Mouse (Mus musculus) liver, embryonic 11.5 days (tissue): ENCODE measurements around the gene Stra6. TPM values are rescaled to one million over a fixed set of nuclear protein-coding genes. Genes with fewer than 3 reads are reported as not detected.

Experiments
- ATAC-seq: fragments of 200-750 bp; cut with Nextera tagmentation; replicated peaks from 2 replicates; pipeline ENCODE4 v1.8.0; 2017; ENCODE audit warnings: moderate number of reproducible peaks, mild to moderate bottlenecking, moderate TSS enrichment, moderate library complexity; ENCODE audit not compliant: low FRiP score
- DNase-seq: peaks from one replicate; pipeline ENCODE4 v3.0.0-alpha.2; 2017; ENCODE audit warnings: low spot score
- H3K27ac ChIP-seq: fragments of 300-500 bp; sonication (generic); 2 replicates; pipeline ENCODE4 v1.5.1; 2014; ENCODE audit warnings: mild to moderate bottlenecking, low read depth, low read length, control low read depth
- H3K27me3 ChIP-seq: fragments of 300-500 bp; sonication (generic); replicated peaks from 2 replicates; pipeline ENCODE4 v1.6.1; 2014; ENCODE audit warnings: low read length, mixed read lengths; ENCODE audit not compliant: control insufficient read depth, insufficient read depth
- H3K36me3 ChIP-seq: fragments of 300-500 bp; sonication (generic); 2 replicates; pipeline ENCODE4 v1.6.1; 2014; ENCODE audit warnings: mild to moderate bottlenecking, low read length, moderate library complexity, mixed read lengths; ENCODE audit not compliant: control insufficient read depth, insufficient read depth
- H3K4me1 ChIP-seq: fragments of 300-500 bp; sonication (generic); replicated peaks from 2 replicates; pipeline ENCODE4 v1.6.1; 2014; ENCODE audit warnings: low read length, mixed read lengths; ENCODE audit not compliant: control insufficient read depth, insufficient read depth
- H3K4me2 ChIP-seq: fragments of 300-500 bp; sonication (generic); 2 replicates; pipeline ENCODE4 v1.6.1; 2014; ENCODE audit warnings: mild to moderate bottlenecking, control low read depth, moderate library complexity
- H3K4me3 ChIP-seq: fragments of 300-500 bp; sonication (generic); 2 replicates; pipeline ENCODE4 v1.5.1; 2014; ENCODE audit warnings: low read depth, low read length, control low read depth
- H3K9ac ChIP-seq: fragments of 300-500 bp; sonication (generic); 2 replicates; pipeline ENCODE4 v1.6.1; 2014; ENCODE audit warnings: low read depth, low read length, control low read depth
- H3K9me3 ChIP-seq: fragments of 300-500 bp; sonication (generic); 2 replicates; pipeline ENCODE4 v1.6.1; 2016; ENCODE audit warnings: low read length, inconsistent platforms, mixed read lengths; ENCODE audit not compliant: control insufficient read depth
- WGBS: fragments of 180-500 bp; shearing (Covaris S2); extraction: QIAGEN DNeasy Blood & Tissue Kit; methylation state at CpG from one replicate; pipeline ENCODE4 v1.1.7; 2014; 5-methylcytosine and 5-hydroxymethylcytosine counted together
- polyA plus RNA-seq: library from polyadenylated mRNA; unstranded; fragments of >200 nt; fragmentation: Nextera tagmentation; extraction: Ambion mirVana; gene quantifications from 2 replicates; pipeline ENCODE4 v1.2.1, GENCODE M21; 2014

The Stra6 gene
- polyA plus RNA-seq, 1 experiment from 2014 or later: 7.2 TPM

DNA sequence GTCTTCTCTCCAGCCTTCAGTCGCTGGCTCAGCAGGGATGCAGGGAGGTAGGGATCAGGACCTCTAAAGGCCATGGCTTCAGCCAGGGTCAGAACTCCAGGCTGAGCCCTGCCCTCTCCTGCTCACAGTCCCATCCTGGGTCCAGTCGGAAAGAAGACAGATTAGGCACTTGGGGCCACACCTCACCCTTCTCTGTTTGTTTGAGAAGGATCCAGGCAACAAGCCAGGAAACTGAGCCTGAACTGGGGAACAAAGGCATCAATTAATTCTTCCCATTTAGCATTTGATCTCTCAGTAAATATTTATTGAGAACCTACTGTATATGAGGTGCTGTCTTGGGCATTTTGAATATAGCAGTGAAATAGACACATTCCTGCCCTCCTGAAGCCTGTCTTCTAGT, 55.1 kb downstream of the Stra6 start, which contains the start of gene Ccdc33:
Gene Ccdc33 (minus strand): TSS at position 153 of the 400 bp plus-strand sequence.
- WGBS: 37% methylated on average over 2 of the region's 2 CpGs
- H3K4me2 ChIP-seq: no peak within 1 kb of the TSS
- H3K27me3 ChIP-seq: peaks cover 37% of the 10 kb centered on the region
- no peak within 1 kb of the TSS for H3K4me3 ChIP-seq
- H3K9ac ChIP-seq: no peak within 1 kb of the TSS
- H3K27ac ChIP-seq: no peak within 1 kb of the TSS
- DNase-seq: no peak
- H3K9me3 ChIP-seq: no peaks in the 10 kb centered on the region
- H3K4me1 ChIP-seq: peaks cover 12% of the 10 kb centered on the region
- ATAC-seq: no peak
- H3K36me3 ChIP-seq: no peaks in the 10 kb centered on the region

GRCm38 (mm10) chr9:58125085-58125484, 61.5 kb downstream of the Stra6 start:
- no peaks in the 10 kb centered on the region for H3K36me3 ChIP-seq
- H3K9ac ChIP-seq: no peak overlapping the region
- no peak overlapping the region for H3K4me3 ChIP-seq
- H3K27ac ChIP-seq: no peak overlapping the region
- DNase-seq (no peak), ATAC-seq (no peak)
- 57% methylated on average over 3 of the region's 3 CpGs for WGBS
- H3K27me3 ChIP-seq: peaks cover 21% of the 10 kb centered on the region
- H3K4me1 ChIP-seq: peaks cover 3% of the 10 kb centered on the region; the same call in 1 of the 2 replicates
- H3K9me3 ChIP-seq: no peaks in the 10 kb centered on the region
- no peak overlapping the region for H3K4me2 ChIP-seq

DNA sequence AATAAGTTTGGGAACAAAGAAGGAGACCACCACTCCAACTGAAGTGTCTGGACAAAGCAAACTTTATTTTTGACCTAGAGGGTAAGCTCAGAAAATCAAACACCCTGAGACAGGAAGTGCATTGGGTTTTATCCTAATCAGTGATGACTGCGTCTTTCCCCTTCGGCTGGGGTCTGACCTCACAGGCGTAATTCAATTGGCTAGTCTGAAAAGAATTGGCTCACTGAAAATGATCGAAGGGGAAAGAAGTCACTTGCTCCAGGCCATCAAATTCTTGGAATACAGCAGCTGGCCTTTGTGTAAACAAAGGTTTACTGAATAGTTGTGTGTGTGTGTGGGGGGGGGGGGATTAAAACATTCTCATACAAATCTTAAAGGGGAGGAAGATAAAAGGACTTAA, 62.2 kb downstream of the Stra6 start:
- no peak overlapping the region for H3K9ac ChIP-seq
- 30% methylated on average over 4 of the region's 4 CpGs for WGBS

DNA sequence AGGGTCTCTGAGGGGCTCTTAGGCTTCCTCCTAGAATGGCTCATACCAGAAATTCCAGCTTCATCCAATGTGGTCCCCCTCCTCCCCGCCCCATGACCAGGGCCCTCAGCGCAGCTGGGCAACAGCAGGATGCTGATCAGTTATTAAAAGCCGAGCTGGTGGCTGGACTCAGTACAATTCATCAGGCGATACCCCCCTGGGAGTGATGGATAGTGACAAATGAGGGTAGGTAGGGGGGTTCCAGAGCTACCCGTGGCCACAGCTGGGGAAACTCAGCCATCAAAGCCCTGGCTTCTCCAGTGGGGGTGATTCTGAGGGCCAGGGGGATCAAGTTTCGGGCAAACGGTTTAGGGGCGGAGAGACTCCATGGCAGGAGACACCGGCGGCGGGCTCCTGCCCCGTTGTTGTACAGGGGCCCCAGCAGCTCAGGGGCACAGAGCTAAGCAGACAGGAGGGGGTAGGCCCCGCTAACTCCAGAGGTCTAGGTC, 65.4 kb downstream of the Stra6 start:
- no peak for DNase-seq
- Histone ChIP-seq H3K9ac (no peak overlapping the region), H3K9me3 (no peaks in the 10 kb centered on the region), H3K36me3 (no peaks in the 10 kb centered on the region), H3K4me2 (no peak overlapping the region), H3K4me3 (no peak overlapping the region), H3K4me1 (peaks cover 3% of the 10 kb centered on the region; the same call in 1 of the 2 replicates), H3K27me3 (peaks cover 55% of the 10 kb centered on the region), H3K27ac (no peak overlapping the region)
- WGBS: 8% methylated on average over 13 of the region's 13 CpGs
- ATAC-seq: no peak

More for the DNA sequence above, 62.2 kb downstream of the Stra6 start:
- Histone ChIP-seq H3K4me3 (no peak overlapping the region), H3K9me3 (no peaks in the 10 kb centered on the region), H3K36me3 (no peaks in the 10 kb centered on the region), H3K27me3 (peaks cover 28% of the 10 kb centered on the region), H3K27ac (no peak overlapping the region), H3K4me1 (peaks cover 3% of the 10 kb centered on the region; the same call in 1 of the 2 replicates), H3K4me2 (no peak overlapping the region)
- ATAC-seq (no peak), DNase-seq (no peak)

- Histone ChIP-seq H3K9ac (no peak overlapping the region), H3K4me3 (no peak overlapping the region), H3K4me2 (no peak overlapping the region), H3K27ac (no peak overlapping the region), H3K27me3 (peaks cover 60% of the 10 kb centered on the region), H3K9me3 (no peaks in the 10 kb centered on the region), H3K36me3 (no peaks in the 10 kb centered on the region), H3K4me1 (peaks cover 3% of the 10 kb centered on the region)
- DNase-seq: no peak
- 24% methylated on average over 8 of the region's 8 CpGs for WGBS
- no peak for ATAC-seq
Measured at GRCm38 (mm10) chr9:58129508-58129907, 65.9 kb downstream of the Stra6 start.

- DNase-seq (no peak), ATAC-seq (no peak)
- no peaks in the 10 kb centered on the region for H3K9me3 ChIP-seq
- no peaks in the 10 kb centered on the region for H3K36me3 ChIP-seq
- WGBS: 36% methylated on average over 3 of the region's 3 CpGs
- H3K4me2 ChIP-seq: no peak overlapping the region
- no peak overlapping the region for H3K27ac ChIP-seq
- H3K9ac ChIP-seq: no peak overlapping the region
- H3K4me3 ChIP-seq: no peak overlapping the region
- H3K4me1 ChIP-seq: peaks cover 3% of the 10 kb centered on the region
- H3K27me3 ChIP-seq: peaks cover 73% of the 10 kb centered on the region
Measured at GRCm38 (mm10) chr9:58130909-58131308, 67.3 kb downstream of the Stra6 start.

DNA sequence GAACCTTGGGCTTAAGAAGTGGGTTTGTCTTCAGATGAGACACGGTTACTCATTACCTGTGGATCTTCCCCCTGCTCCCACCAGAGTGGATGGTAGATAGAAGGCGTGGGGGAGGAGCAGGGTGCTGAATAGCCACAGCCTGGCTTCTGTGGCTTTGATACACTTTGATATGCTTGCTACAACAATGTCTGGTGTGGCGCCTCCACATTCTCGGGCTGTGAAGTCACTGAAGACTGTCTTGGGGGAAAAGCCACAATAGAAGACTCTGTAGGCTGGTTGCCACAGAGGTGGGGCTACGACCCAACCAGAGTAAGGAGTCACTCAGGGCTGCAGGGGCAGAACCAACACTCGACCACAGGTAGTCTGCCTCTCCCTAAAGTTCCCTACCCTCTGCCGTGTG, 68.1 kb downstream of the Stra6 start:
- H3K27me3 ChIP-seq: peaks cover 79% of the 10 kb centered on the region
- H3K9ac ChIP-seq: no peak overlapping the region
- no peak for ATAC-seq
- no peaks in the 10 kb centered on the region for H3K9me3 ChIP-seq
- H3K4me3 ChIP-seq: no peak overlapping the region
- no peak overlapping the region for H3K4me2 ChIP-seq
- 52% methylated on average over 7 of the region's 7 CpGs for WGBS
- H3K27ac ChIP-seq: no peak overlapping the region
- peaks cover 3% of the 10 kb centered on the region for H3K4me1 ChIP-seq
- H3K36me3 ChIP-seq: no peaks in the 10 kb centered on the region
- DNase-seq: no peak

DNA sequence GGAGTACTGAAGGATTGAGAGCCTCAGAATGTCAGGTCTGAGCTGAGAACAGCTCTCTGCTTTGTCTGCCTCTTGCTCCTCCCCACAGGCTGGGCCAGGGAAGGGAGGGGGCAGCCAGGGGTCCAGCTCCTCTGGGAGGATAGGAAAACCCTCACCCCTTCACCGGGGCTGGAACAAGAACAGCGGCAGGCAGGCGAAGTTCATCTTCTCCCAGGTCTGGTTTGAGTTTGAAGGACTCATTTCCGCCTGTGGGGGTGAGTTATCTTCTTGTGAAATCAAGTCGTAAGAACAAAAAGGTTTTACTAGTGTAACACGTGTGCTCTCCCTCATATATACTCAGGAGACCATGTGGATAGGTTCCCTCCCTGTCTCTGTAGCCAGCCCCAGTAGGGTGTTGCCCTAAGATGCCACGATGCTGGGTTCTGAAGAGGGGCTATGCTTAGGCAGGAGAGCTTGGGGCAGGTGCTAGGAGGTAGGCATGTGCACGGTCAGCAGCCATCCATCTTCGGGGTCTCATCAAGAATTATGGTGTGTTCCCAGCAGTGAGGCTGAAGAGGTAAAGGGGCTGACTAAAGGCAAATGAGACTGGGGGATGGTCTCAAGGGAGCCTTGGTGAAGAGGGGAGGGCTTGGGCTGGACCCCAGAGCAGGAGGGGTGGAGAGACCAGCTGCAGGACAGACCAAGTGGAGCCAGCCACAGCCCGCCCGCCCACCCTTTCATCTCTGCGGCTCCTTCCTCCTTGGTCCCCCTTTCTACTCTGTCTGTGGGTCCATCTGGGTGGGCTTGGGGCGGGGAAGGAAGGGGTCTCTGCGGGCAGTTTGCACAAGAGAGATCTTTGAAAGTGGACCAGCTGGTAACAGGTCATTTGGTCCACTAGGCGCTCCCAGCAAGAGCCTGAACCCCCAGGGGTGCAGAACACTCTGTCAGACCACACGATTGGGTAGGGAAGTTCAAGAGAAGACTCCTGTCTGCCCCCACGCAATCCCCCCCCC, 70.6 kb downstream of the Stra6 start:
- peaks cover 68% of the 10 kb centered on the region for H3K27me3 ChIP-seq
- H3K36me3 ChIP-seq: no peaks in the 10 kb centered on the region
- H3K9ac ChIP-seq: no peak overlapping the region
- ATAC-seq (no peak), DNase-seq (no peak)
- H3K4me2 ChIP-seq: no peak overlapping the region
- no peak overlapping the region for H3K27ac ChIP-seq
- peaks cover 3% of the 10 kb centered on the region; the same call in 1 of the 2 replicates for H3K4me1 ChIP-seq
- no peak overlapping the region for H3K4me3 ChIP-seq
- H3K9me3 ChIP-seq: no peaks in the 10 kb centered on the region
- 10% methylated on average over 17 of the region's 17 CpGs for WGBS
